Mouse (Mus musculus) kidney, embryonic 16.5 days (tissue): ENCODE results near the gene Tspan18. TPM values are rescaled to one million over a fixed set of nuclear protein-coding genes. Genes with fewer than 3 reads are reported as not detected.

Source experiments
- ATAC-seq: fragments of 200-750 bp; cut with Nextera tagmentation; 2 replicates; pipeline ENCODE4 v1.8.0; 2017; ENCODE audit warnings: moderate TSS enrichment; ENCODE audit not compliant: low FRiP score, low TSS enrichment
- H3K27ac ChIP-seq: fragments of 300-500 bp; sonication (generic); 2 replicates; pipeline ENCODE4 v1.5.1; 2014; ENCODE audit warnings: low read length
- H3K27me3 ChIP-seq: fragments of 300-500 bp; sonication (generic); 2 replicates; pipeline ENCODE4 v1.6.1; 2014; ENCODE audit warnings: low read length, control low read depth, mixed read lengths; ENCODE audit not compliant: insufficient read depth
- H3K36me3 ChIP-seq: fragments of 300-500 bp; sonication (generic); 2 replicates; pipeline ENCODE4 v1.6.1; 2014; ENCODE audit warnings: low read length, control low read depth, mixed read lengths; ENCODE audit not compliant: insufficient read depth
- H3K4me1 ChIP-seq: fragments of 300-500 bp; sonication (generic); 2 replicates; pipeline ENCODE4 v1.6.1; 2014; ENCODE audit warnings: low read length, control low read depth, mixed read lengths; ENCODE audit not compliant: insufficient read depth
- H3K4me2 ChIP-seq: fragments of 300-500 bp; sonication (generic); replicated peaks from 2 replicates; pipeline ENCODE4 v1.6.1; 2014; ENCODE audit warnings: low read depth, low read length
- H3K4me3 ChIP-seq: fragments of 300-500 bp; sonication (generic); 2 replicates; pipeline ENCODE4 v1.5.1; 2014; ENCODE audit warnings: mild to moderate bottlenecking, low read length
- H3K9ac ChIP-seq: fragments of 300-500 bp; sonication (generic); replicated peaks from 2 replicates; pipeline ENCODE4 v1.6.1; 2014; ENCODE audit warnings: low read length
- H3K9me3 ChIP-seq: fragments of 300-500 bp; sonication (generic); 2 replicates; pipeline ENCODE4 v1.6.1; 2016; ENCODE audit warnings: low read length, control low read depth
- WGBS: fragments of 180-500 bp; shearing (Covaris S2); extraction: QIAGEN DNeasy Blood & Tissue Kit; methylation state at CpG from one replicate; pipeline ENCODE4 v1.1.7; 2014; 5-methylcytosine and 5-hydroxymethylcytosine counted together
- polyA plus RNA-seq: library from polyadenylated mRNA; unstranded; fragments of >200 nt; fragmentation: Nextera tagmentation; extraction: Ambion mirVana; gene quantifications from 2 replicates; pipeline ENCODE4 v1.2.1, GENCODE M21; 2015

The Tspan18 gene
- polyA plus RNA-seq, 1 experiment from 2014 or later = 35.0 TPM

- no peaks in the 10 kb centered on the region for H3K36me3 ChIP-seq
- no peak overlapping the region for H3K4me2 ChIP-seq
- H3K4me1 ChIP-seq = peaks cover 13% of the 10 kb centered on the region
- H3K27ac ChIP-seq = no peak overlapping the region
- H3K27me3 ChIP-seq = no peaks in the 10 kb centered on the region
- 63% methylated on average over 9 of the region's 9 CpGs for WGBS
- no peak overlapping the region for H3K4me3 ChIP-seq
- no peak overlapping the region for H3K9ac ChIP-seq
- H3K9me3 ChIP-seq = no peaks in the 10 kb centered on the region; the same call in 1 of the 2 replicates
- ATAC-seq = no peak
Observed at GRCm38 (mm10) chr2:93365411-93365810, 31.1 kb upstream of the Tspan18 start.

DNA sequence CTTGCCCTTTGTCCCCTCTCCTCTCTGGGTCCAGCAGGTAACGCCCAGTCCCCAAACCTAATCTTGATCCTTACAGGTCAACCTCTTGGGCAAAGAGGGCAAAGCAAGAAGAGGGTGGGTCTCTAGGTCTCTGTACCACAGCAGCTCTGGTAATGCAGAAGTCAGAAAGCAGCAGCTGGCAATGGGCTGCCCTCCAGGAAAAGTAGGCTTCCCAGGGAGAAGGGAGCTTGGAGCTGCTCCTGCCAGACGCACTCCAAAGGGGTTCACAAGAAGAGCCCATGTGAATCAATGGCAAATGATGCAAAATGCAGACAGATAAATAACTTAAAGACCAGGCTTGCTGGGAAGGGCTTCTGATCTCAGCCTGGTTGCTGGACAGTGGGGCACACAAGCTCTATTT is 30.6 kb upstream of the Tspan18 start:
- Histone ChIP-seq H3K4me1 (peaks cover 13% of the 10 kb centered on the region), H3K36me3 (no peaks in the 10 kb centered on the region), H3K27ac (no peak overlapping the region), H3K4me2 (no peak overlapping the region), H3K9me3 (no peaks in the 10 kb centered on the region; the same call in 1 of the 2 replicates), H3K27me3 (no peaks in the 10 kb centered on the region), H3K4me3 (no peak overlapping the region), H3K9ac (no peak overlapping the region)
- ATAC-seq = no peak
- 96% methylated on average over 2 of the region's 2 CpGs for WGBS

GRCm38 (mm10) chr2:93361454-93361853 is 27.1 kb upstream of the Tspan18 start:
- Histone ChIP-seq H3K9ac (no peak overlapping the region), H3K27ac (no peak overlapping the region), H3K4me1 (peaks cover 9% of the 10 kb centered on the region), H3K4me3 (no peak overlapping the region), H3K27me3 (no peaks in the 10 kb centered on the region), H3K4me2 (no peak overlapping the region), H3K36me3 (no peaks in the 10 kb centered on the region), H3K9me3 (no peaks in the 10 kb centered on the region; the same call in 1 of the 2 replicates)
- peak; percentile 75 for ATAC-seq
- WGBS = 8% methylated on average over 5 of the region's 5 CpGs

- no peak overlapping the region for H3K9ac ChIP-seq
- H3K36me3 ChIP-seq = no peaks in the 10 kb centered on the region
- no peaks in the 10 kb centered on the region for H3K27me3 ChIP-seq
- WGBS = 74% methylated on average over 6 of the region's 6 CpGs
- H3K9me3 ChIP-seq = no peaks in the 10 kb centered on the region; the same call in 1 of the 2 replicates
- peaks cover 4% of the 10 kb centered on the region; the same call in 1 of the 2 replicates for H3K4me1 ChIP-seq
- H3K4me3 ChIP-seq = no peak overlapping the region
- no peak for ATAC-seq
- no peak overlapping the region for H3K27ac ChIP-seq
- no peak overlapping the region for H3K4me2 ChIP-seq
Observed at GRCm38 (mm10) chr2:93360310-93360709, 26.0 kb upstream of the Tspan18 start.

DNA sequence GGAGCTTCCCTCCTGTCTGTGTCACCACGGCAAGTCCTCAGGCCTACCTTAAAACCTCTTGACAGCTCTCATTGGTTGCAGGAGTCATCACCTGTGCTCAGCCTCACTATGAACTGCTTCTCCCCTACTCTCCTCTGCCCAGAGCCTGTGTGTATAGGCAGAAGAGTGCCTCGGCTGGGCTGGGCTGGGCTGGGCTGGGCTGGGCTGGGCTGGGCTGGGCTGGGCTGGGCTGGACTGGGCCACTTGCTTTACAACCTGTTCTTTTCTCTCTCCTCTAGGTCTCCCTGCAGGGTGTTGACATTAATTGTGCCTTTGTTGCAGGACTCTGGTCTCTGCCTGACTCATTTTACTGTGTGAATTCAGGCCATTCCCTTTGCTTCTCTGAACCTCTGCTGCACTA is 23.1 kb upstream of the Tspan18 start:
- peaks cover 5% of the 10 kb centered on the region; the same call in 1 of the 2 replicates for H3K4me1 ChIP-seq
- no peaks in the 10 kb centered on the region for H3K27me3 ChIP-seq
- no peaks in the 10 kb centered on the region for H3K9me3 ChIP-seq
- 49% methylated on average over 2 of the region's 2 CpGs for WGBS
- no peak overlapping the region for H3K4me3 ChIP-seq
- H3K27ac ChIP-seq = no peak overlapping the region
- no peak overlapping the region for H3K4me2 ChIP-seq
- no peaks in the 10 kb centered on the region for H3K36me3 ChIP-seq
- H3K9ac ChIP-seq = no peak overlapping the region
- no peak for ATAC-seq

DNA sequence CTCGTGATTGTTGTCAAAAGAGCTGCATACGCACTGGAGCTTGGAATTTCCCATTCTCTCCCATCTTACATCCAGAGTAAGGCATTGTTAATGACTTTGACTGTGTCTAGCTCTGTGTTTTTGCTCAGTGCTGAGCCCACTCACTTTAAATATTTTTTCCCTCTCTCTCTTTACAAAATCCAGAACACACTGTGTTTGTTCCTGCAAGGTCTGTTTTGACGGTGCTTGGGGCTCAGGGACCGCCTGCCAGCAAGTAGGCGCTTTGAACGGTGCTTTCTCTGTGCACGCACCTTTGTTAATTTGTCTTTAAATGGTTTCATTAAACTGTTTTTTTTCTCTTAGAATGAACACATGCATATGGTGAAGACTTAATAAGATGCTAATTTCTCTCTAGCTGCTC is 21.5 kb upstream of the Tspan18 start:
- Histone ChIP-seq H3K4me1 (peaks cover 12% of the 10 kb centered on the region), H3K27me3 (no peaks in the 10 kb centered on the region), H3K4me3 (no peak overlapping the region), H3K9ac (no peak overlapping the region), H3K36me3 (no peaks in the 10 kb centered on the region), H3K27ac (no peak overlapping the region), H3K9me3 (no peaks in the 10 kb centered on the region), H3K4me2 (no peak overlapping the region)
- no peak for ATAC-seq
- 61% methylated on average over 7 of the region's 7 CpGs for WGBS

GRCm38 (mm10) chr2:93354621-93355020 is 20.3 kb upstream of the Tspan18 start:
- Histone ChIP-seq H3K4me3 (no peak overlapping the region), H3K27ac (peak overlapping the region; percentile 65)

DNA sequence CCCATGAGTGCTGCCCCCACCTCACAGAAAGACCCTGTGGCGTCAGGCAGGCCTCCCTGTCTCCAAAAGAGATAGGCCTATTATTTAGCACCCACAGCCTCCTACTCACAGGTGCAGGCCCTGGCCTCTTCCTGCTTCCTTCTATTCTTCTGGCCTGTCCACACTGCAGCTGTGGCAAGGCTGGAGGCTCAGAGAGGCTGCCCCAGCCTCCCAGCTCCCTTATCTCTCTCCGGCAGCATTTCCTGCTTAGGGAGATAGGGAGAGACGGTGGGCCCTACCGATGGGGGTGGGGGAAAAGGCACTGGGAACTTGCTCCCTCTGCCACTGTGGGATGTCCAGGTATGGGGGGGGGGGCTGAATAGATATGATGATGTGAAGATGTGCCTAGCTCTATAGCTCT is 19.4 kb upstream of the Tspan18 start:
- H3K27ac ChIP-seq = peak overlapping the region; percentile 74
- H3K4me1 ChIP-seq = peaks cover 12% of the 10 kb centered on the region
- no peak overlapping the region for H3K9ac ChIP-seq
- 68% methylated on average over 4 of the region's 4 CpGs for WGBS
- H3K4me3 ChIP-seq = no peak overlapping the region
- peak; percentile 43; the same call in 1 of the 2 replicates for ATAC-seq
- no peaks in the 10 kb centered on the region for H3K27me3 ChIP-seq
- H3K36me3 ChIP-seq = no peaks in the 10 kb centered on the region
- H3K4me2 ChIP-seq = no peak overlapping the region
- no peaks in the 10 kb centered on the region for H3K9me3 ChIP-seq

More at GRCm38 (mm10) chr2:93354621-93355020, 20.3 kb upstream of the Tspan18 start:
- no peaks in the 10 kb centered on the region for H3K36me3 ChIP-seq
- WGBS = 74% methylated on average over 1 of the region's 1 CpGs
- H3K4me1 ChIP-seq = peaks cover 12% of the 10 kb centered on the region
- no peak overlapping the region for H3K4me2 ChIP-seq
- H3K9ac ChIP-seq = no peak overlapping the region
- no peak for ATAC-seq
- no peaks in the 10 kb centered on the region for H3K9me3 ChIP-seq
- H3K27me3 ChIP-seq = no peaks in the 10 kb centered on the region

- no peaks in the 10 kb centered on the region for H3K36me3 ChIP-seq
Observed at GRCm38 (mm10) chr2:93352915-93353685, 18.8 kb upstream of the Tspan18 start.

DNA sequence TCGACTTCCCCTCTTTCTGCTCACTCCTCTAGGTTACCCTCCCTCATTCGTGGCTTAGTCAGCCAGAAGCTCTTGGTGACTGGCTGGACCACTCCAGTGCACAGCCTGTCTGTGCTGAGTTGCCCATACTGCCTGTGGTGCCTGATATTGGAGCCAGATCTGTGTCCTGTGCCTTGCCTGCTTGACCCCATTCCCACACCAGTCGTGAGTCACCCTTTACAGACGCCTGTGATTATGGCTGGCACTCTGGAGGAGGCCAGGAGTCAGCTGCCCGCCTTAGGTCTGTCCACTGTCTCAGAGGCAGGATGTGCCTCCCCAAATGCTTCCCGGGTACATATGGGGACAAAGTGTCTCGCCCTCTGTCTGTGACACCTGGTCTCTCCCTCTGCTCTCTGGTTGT is 17.0 kb upstream of the Tspan18 start:
- Histone ChIP-seq H3K4me3 (no peak overlapping the region), H3K36me3 (no peaks in the 10 kb centered on the region), H3K27me3 (no peaks in the 10 kb centered on the region), H3K4me1 (peaks cover 12% of the 10 kb centered on the region), H3K9ac (no peak overlapping the region), H3K4me2 (no peak overlapping the region), H3K27ac (no peak overlapping the region), H3K9me3 (no peaks in the 10 kb centered on the region)
- peak; percentile 33; the same call in 1 of the 2 replicates for ATAC-seq
- WGBS = 52% methylated on average over 7 of the region's 7 CpGs

More at GRCm38 (mm10) chr2:93352915-93353685, 18.8 kb upstream of the Tspan18 start:
- Histone ChIP-seq H3K27me3 (no peaks in the 10 kb centered on the region), H3K9me3 (no peaks in the 10 kb centered on the region), H3K4me1 (peaks cover 12% of the 10 kb centered on the region), H3K27ac (peak overlapping the region; percentile 74), H3K9ac (no peak overlapping the region), H3K4me3 (no peak overlapping the region), H3K4me2 (no peak overlapping the region)
- no peak for ATAC-seq
- WGBS = 69% methylated on average over 8 of the region's 8 CpGs
